Mouse (Mus musculus) embryonic fibroblast, embryonic 13.5 days (primary cell): ENCODE results near the gene Ppil4. TPM values are rescaled to one million over a fixed set of nuclear protein-coding genes. Genes with fewer than 3 reads are reported as not detected.

Source experiments
- H3K27ac ChIP-seq: 2 replicates; pipeline ENCODE4 v1.5.1; 2012; ENCODE audit warnings: low read length, control low read depth, inconsistent platforms; ENCODE audit not compliant: insufficient read depth
- H3K4me1 ChIP-seq: 2 replicates; pipeline ENCODE4 v1.6.1; 2011; ENCODE audit warnings: low read length; ENCODE audit not compliant: control insufficient read depth, insufficient read depth
- H3K4me3 ChIP-seq: 2 replicates; pipeline ENCODE4 v1.5.1; 2011; ENCODE audit warnings: mild to moderate bottlenecking, control low read depth, low read length; ENCODE audit not compliant: insufficient read depth
- CTCF ChIP-seq: IDR thresholded peaks from 2 replicates; pipeline ENCODE4 v1.5.1; 2011; ENCODE audit warnings: mild to moderate bottlenecking, control low read depth, low read length, moderate library complexity, borderline replicate concordance; ENCODE audit not compliant: insufficient read depth
- POLR2A ChIP-seq: IDR thresholded peaks from 2 replicates; pipeline ENCODE4 v1.6.1; 2011; ENCODE audit warnings: low read depth, mild to moderate bottlenecking, control low read depth, low read length, moderate library complexity
- polyA plus RNA-seq: library from polyadenylated mRNA; stranded (reverse); fragments of >200 nt; gene quantifications from 2 replicates; pipeline ENCODE4 v1.2.4, GENCODE M21; 2011; ENCODE audit warnings: low read depth; ENCODE audit not compliant: missing spikeins, insufficient read length

Ppil4 gene
- polyA plus RNA-seq, 1 experiment, result 30.4 TPM

- H3K4me1 ChIP-seq, result peaks cover 5% of the 10 kb centered on the region; the same call in 1 of the 2 replicates
- peak overlapping the region; percentile 54 for H3K4me3 ChIP-seq
- no peak for TF ChIP-seq POLR2A
- TF ChIP-seq CTCF, result no peak
- peak overlapping the region; percentile 39; the same call in 1 of the 2 replicates for H3K27ac ChIP-seq
These were observed 11.5 kb upstream of the Ppil4 start for GRCm38 (mm10) chr10:7781214-7781613.

GRCm38 (mm10) chr10:7787319-7787718 lies 5.4 kb upstream of the Ppil4 start:
- H3K27ac ChIP-seq, result no peak overlapping the region
- TF ChIP-seq POLR2A (no peak), CTCF (no peak)

DNA sequence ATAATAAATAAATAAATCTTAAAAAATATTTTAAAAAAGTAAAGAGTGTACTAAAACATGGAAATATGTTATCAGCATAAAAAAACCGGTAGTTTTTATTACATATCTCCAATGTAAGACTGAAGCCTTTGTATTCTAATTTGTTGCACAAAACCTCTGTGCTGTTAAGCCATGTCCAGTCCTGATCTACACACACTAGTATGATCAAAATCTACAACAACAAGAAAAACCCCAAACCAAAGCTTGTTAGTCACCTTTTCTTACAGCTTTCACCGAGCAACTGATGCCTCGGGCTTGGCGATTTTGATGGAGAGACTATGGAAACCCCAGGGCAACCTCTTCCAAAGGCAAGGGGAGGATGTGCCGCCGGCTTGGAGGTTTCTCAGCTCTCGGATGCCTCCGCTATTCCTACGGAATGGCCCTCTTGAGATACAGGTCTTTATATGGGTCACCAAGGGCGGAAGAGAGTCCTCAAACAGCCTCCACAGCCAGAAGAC lies 389 bp upstream of the Ppil4 start:
- no peak overlapping the region for H3K27ac ChIP-seq
- peak overlapping the region; percentile 99 for H3K4me3 ChIP-seq
- H3K4me1 ChIP-seq, result no peaks in the 10 kb centered on the region; the same call in 1 of the 2 replicates
- TF ChIP-seq POLR2A, result no peak
- TF ChIP-seq CTCF, result no peak

More at GRCm38 (mm10) chr10:7787319-7787718, 5.4 kb upstream of the Ppil4 start:
- no peak overlapping the region for H3K4me3 ChIP-seq
- no peaks in the 10 kb centered on the region for H3K4me1 ChIP-seq

DNA sequence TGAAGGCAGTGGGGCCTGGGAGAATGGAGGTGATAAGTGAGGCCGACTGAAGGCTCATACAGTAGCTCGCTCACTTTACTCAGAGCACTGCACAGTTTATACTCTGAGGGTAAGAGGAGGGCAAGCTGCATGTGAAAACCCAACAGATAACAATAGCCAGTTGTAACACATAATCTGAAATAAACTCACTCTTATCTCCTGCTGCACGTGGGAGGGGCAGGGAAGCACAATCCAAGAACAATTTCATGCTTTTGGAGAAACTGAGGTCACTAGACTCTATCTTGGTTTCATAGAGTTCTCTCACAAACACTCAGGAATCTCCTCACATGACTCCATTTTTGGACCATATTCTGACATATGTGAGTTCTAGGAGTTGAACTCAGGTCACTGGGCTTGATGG lies 8.6 kb downstream of the Ppil4 start:
- no peak overlapping the region for H3K27ac ChIP-seq
- no peak overlapping the region for H3K4me3 ChIP-seq
- no peak for TF ChIP-seq POLR2A
- TF ChIP-seq CTCF, result no peak
- H3K4me1 ChIP-seq, result no peaks in the 10 kb centered on the region

- Histone ChIP-seq H3K27ac (no peak overlapping the region), H3K4me1 (no peaks in the 10 kb centered on the region), H3K4me3 (no peak overlapping the region)
- TF ChIP-seq POLR2A, result no peak
- TF ChIP-seq CTCF, result no peak
These were observed 9.9 kb downstream of the Ppil4 start for GRCm38 (mm10) chr10:7802519-7803140.

DNA sequence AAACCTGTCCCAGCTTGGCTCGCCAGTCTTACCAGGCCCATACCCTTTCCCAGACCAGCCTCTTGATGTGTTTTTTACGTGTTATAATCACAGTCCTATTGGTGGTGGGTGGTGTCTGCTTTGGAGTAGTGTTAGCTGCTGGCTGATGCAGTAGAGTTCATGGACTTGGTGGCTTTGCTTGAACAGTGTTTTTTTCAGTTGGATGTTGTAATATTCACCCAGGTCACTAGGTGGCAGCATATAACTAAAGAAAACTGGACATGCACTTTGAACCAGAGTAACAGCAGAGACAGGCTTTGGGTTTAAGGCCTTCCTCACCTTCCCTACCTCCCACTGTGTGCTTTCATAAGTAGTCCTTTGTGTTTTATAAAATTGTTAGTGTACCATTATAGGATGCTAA lies 17.2 kb downstream of the Ppil4 start:
- TF ChIP-seq POLR2A, result no peak
- TF ChIP-seq CTCF, result no peak
- Histone ChIP-seq H3K4me1 (no peaks in the 10 kb centered on the region), H3K27ac (no peak overlapping the region), H3K4me3 (no peak overlapping the region)

- Histone ChIP-seq H3K4me3 (no peak overlapping the region), H3K27ac (no peak overlapping the region), H3K4me1 (no peaks in the 10 kb centered on the region)
- TF ChIP-seq POLR2A, result no peak
- TF ChIP-seq CTCF, result no peak
These were observed 23.8 kb downstream of the Ppil4 start for GRCm38 (mm10) chr10:7816476-7816875.

DNA sequence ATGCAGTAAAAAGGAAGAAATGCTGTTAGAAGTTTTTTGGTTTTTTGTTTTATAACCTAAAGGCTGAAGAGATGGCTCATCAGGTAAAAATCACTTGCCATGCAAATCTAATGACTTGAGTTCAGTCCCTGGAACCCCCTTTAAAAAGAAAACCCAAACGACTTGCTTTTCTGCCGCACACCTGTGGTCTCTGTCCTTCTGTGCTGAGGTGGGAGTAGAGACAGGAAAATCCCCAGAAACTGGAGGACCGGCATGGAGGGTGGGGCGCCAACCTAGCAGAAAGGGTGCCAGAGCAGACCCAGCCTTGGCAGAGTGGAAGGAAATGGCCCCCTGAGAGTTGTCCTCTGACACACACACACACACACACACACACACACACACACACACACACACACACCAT lies 26.0 kb downstream of the Ppil4 start:
- Histone ChIP-seq H3K4me3 (no peak overlapping the region), H3K27ac (no peak overlapping the region), H3K4me1 (no peaks in the 10 kb centered on the region)
- TF ChIP-seq POLR2A (no peak), CTCF (no peak)

GRCm38 (mm10) chr10:7819156-7819555 lies 26.5 kb downstream of the Ppil4 start:
- H3K4me1 ChIP-seq, result no peaks in the 10 kb centered on the region
- TF ChIP-seq POLR2A (no peak), CTCF (no peak)
- H3K4me3 ChIP-seq, result no peak overlapping the region
- H3K27ac ChIP-seq, result no peak overlapping the region

- no peak overlapping the region for H3K27ac ChIP-seq
- no peak overlapping the region for H3K4me3 ChIP-seq
- TF ChIP-seq CTCF (no peak), POLR2A (no peak)
- H3K4me1 ChIP-seq, result no peaks in the 10 kb centered on the region
These were observed 26.9 kb downstream of the Ppil4 start for GRCm38 (mm10) chr10:7819603-7820002.
